Mouse (Mus musculus): Measurements from ENCODE around the gene Atf2.
"Not testable (repeated sequence)": the region's sequence is repeated elsewhere in the genome, so short reads cannot be mapped to it uniquely, and the experiment has no call there.

The Atf2 gene

GRCm38 (mm10) chr2:73885997-73886396, 6.4 kb downstream of the Atf2 start:
- DNase-seq (ENCODE audit: low spot score): no peak

- no peak for DNase-seq (ENCODE audit: low spot score)
Measured at GRCm38 (mm10) chr2:73877891-73878290, 14.5 kb downstream of the Atf2 start.

GRCm38 (mm10) chr2:73867764-73868487, 24.5 kb downstream of the Atf2 start:
- DNase-seq (ENCODE audit: low spot score): no peak

- DNase-seq (ENCODE audit: low spot score): peak; percentile 25
Measured at GRCm38 (mm10) chr2:73860046-73860624, 32.3 kb downstream of the Atf2 start.

GRCm38 (mm10) chr2:73857352-73857751, 35.1 kb downstream of the Atf2 start:
- no peak for DNase-seq (ENCODE audit: low spot score)

GRCm38 (mm10) chr2:73856246-73856645, 36.2 kb downstream of the Atf2 start:
- DNase-seq (ENCODE audit: low spot score): no peak

GRCm38 (mm10) chr2:73834406-73835015, 57.9 kb downstream of the Atf2 start:
- no peak for DNase-seq (ENCODE audit: low spot score)

GRCm38 (mm10) chr2:73833284-73833683, 59.2 kb downstream of the Atf2 start:
- DNase-seq (ENCODE audit: low spot score): no peak

GRCm38 (mm10) chr2:73818742-73819141, 73.7 kb downstream of the Atf2 start:
- DNase-seq (ENCODE audit: low spot score): no peak

- DNase-seq (ENCODE audit: low spot score): no peak
Measured at GRCm38 (mm10) chr2:73807609-73808008, 84.8 kb downstream of the Atf2 start.

GRCm38 (mm10) chr2:73800127-73800526, 92.3 kb downstream of the Atf2 start:
- not testable (repeated sequence) for DNase-seq (ENCODE audit: low spot score)

GRCm38 (mm10) chr2:73798786-73799185, 93.7 kb downstream of the Atf2 start:
- DNase-seq (ENCODE audit: low spot score): no peak

GRCm38 (mm10) chr2:73798136-73798535, 94.3 kb downstream of the Atf2 start:
- no peak for DNase-seq (ENCODE audit: low spot score)

- no peak for DNase-seq (ENCODE audit: low spot score)
Measured at GRCm38 (mm10) chr2:73791846-73792630, 100.4 kb downstream of the Atf2 start.

- DNase-seq (ENCODE audit: low spot score): no peak
Measured at GRCm38 (mm10) chr2:73790332-73790731, 102.1 kb downstream of the Atf2 start.

GRCm38 (mm10) chr2:73788395-73788794, 104.0 kb downstream of the Atf2 start:
- no peak for DNase-seq (ENCODE audit: low spot score)

- DNase-seq (ENCODE audit: low spot score): no peak
Measured at GRCm38 (mm10) chr2:73782371-73782905, 110.0 kb downstream of the Atf2 start.

- DNase-seq (ENCODE audit: low spot score): peak; percentile 45
Measured at GRCm38 (mm10) chr2:73780321-73781010, 112.0 kb downstream of the Atf2 start.

GRCm38 (mm10) chr2:73779796-73780195, 112.6 kb downstream of the Atf2 start:
- peak; percentile 83 for DNase-seq (ENCODE audit: low spot score)

GRCm38 (mm10) chr2:73779016-73779595, 113.3 kb downstream of the Atf2 start:
- DNase-seq (ENCODE audit: low spot score): peak; percentile 20

- DNase-seq (ENCODE audit: low spot score): no peak
Measured at GRCm38 (mm10) chr2:73776936-73777335, 115.5 kb downstream of the Atf2 start.
